Mouse (Mus musculus) heart, adult 8-10 months (tissue): ENCODE data around the gene Arxes2. TPM values are rescaled to one million over a fixed set of nuclear protein-coding genes. Genes with fewer than 3 reads are reported as not detected.
"Not testable (repeated sequence)": the region's sequence is repeated elsewhere in the genome, so short reads cannot be mapped to it uniquely, and the experiment has no call there.

Experiments
- DNase-seq: peaks from one replicate; pipeline ENCODE4 v3.0.0; 2022; ENCODE audit warnings: low spot score
- total RNA-seq, 4 experiments: library from RNA; stranded (reverse); gene quantifications; 2 replicates each; pipeline ENCODE4 v1.2.4; 2022

Arxes2 gene
- 1 to 10 TPM in 2 of 4 experiments, under 1 TPM in 2; 0.43 to 1.2 (median 0.91) TPM for total RNA-seq

DNA sequence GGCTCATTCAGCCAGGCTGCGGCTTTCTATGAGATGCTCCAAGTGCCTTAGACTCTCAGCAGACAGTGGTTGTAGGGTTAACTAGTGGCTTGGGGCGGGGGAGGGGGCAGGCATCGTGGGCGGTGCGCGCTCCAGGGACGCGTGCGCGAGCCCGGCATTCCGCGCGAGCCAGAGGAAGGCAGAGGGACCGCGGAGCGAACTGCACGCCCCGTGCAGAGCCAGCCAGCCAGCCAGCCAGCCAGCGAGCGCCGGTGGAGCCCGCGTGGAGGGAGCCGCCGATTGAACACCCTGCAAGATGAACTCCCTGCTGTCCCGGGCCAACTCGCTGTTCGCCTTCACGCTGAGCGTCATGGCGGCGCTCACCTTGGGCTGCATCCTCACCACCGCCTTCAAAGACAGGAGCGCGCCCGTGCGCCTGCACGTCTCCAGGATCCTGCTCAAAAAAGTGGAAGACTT, at the start of gene Arxes2:
TSS of gene Arxes2 (plus strand) at position 161 of the 456 bp plus-strand sequence.
- DNase-seq, result not testable (repeated sequence)

- no peak for DNase-seq
Measured at GRCm38 (mm10) chrX:135948699-135949437, 44.8 kb upstream of the Arxes2 start.

DNA sequence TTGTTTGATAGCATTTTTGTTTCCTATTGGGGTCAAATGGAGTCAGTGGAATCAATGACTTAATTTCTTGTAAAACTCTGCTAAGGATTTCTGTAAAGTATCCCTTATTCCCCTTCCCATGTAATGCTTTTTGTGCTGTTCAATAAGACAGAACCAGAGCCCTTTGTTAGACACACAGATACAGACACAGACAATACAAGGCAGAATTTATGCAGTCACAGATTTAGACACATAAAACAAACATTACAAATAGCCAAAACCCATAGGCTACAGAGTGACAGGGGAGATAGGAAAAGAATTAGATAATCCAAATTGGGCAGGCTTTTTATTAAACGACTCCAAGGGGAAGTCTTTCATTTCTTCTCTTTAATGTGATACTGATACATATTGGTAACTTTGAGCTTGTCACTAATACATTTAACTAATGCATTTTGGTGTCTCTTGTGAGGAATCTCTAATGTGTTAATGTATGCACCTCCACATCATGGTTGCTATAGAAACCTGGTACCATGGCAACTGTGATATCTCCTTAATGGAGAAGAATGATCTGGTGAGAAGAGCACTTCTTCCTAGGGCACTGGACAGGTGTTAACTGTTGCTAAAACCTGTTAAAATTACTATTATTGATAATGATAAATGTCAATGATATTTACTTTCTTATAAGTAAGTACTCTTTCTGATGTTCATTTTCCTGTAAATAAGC, 36.5 kb upstream of the Arxes2 start:
- DNase-seq, result no peak

DNA sequence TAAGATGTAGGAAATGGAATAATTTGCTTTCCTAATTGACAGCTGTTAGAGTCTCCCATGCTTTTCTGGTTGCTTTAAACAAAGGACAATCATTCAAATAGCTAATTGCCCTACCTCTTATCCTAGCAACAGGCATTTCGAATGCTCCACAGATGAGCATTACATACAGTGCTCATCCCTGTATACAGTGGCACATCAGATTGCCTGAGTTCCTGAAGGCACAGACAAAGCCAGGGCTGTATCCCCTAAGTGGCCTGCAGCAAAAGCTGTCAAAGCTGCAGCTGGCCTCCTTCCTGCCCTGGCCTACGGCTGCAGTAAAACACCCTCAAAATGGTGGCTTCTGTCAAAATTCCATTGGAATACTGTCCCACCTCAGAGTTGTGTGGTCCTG, 35.9 kb upstream of the Arxes2 start:
- DNase-seq, result no peak

- peak; percentile 0 for DNase-seq
Measured at GRCm38 (mm10) chrX:135958589-135959225, 34.9 kb upstream of the Arxes2 start.

DNA sequence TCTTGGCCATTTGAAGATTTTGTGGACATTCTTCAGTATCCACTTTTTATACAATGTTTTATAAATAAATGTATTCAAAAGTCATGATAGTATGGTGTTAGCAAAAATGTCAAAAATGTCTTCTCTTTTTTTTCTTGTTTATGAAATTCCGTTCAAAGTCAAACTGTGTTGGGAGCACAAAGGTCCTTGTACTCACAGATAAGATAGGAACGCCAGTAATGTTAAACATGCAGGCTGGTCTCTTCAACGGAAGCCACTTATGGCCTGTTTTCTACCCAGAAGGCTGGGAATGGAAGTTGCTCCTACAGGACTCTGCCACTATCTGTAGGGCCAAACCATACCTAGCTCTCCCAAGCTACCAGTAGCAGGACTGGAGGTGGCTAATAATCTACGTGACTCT, 34.1 kb upstream of the Arxes2 start:
- DNase-seq, result no peak

DNA sequence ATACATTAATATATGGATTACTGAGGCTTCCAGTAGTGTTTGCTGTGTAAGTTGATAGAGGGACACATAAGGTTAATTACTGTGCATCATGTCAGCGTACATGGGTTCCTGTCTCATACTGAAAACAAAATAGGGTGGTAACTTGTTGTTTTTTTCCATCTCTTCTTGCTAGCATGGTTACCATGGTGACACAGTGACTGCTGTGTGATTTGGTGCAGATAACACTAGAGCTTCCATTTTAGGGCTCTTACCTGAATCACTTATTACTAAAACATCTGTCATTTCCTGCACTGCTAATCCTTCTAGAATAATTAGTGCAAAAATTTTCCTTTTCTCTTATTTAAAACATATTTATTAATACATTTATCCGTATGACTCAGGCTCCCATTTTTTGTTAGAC, 31.3 kb upstream of the Arxes2 start:
- DNase-seq, result no peak

DNA sequence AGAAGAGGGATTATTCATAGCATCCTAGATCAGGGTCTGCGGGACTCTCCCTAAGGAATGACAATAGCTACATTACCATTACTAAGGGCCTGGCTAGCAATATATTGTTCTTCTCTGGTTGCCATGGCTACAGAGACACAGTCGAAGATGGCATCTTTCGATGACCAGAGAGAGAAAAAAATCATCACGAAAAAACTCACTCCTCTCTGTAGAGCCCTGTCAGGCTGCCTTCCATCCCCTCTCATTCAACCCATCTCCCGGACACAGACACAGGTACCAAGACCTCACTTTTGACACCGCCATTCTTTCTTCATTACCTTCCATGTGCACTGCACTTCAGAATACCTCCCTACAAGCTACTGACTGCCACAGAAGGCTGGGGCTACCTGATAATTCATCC, 30.5 kb upstream of the Arxes2 start:
- no peak for DNase-seq

GRCm38 (mm10) chrX:135963629-135964028, 30.0 kb upstream of the Arxes2 start:
- peak; percentile 12 for DNase-seq

DNA sequence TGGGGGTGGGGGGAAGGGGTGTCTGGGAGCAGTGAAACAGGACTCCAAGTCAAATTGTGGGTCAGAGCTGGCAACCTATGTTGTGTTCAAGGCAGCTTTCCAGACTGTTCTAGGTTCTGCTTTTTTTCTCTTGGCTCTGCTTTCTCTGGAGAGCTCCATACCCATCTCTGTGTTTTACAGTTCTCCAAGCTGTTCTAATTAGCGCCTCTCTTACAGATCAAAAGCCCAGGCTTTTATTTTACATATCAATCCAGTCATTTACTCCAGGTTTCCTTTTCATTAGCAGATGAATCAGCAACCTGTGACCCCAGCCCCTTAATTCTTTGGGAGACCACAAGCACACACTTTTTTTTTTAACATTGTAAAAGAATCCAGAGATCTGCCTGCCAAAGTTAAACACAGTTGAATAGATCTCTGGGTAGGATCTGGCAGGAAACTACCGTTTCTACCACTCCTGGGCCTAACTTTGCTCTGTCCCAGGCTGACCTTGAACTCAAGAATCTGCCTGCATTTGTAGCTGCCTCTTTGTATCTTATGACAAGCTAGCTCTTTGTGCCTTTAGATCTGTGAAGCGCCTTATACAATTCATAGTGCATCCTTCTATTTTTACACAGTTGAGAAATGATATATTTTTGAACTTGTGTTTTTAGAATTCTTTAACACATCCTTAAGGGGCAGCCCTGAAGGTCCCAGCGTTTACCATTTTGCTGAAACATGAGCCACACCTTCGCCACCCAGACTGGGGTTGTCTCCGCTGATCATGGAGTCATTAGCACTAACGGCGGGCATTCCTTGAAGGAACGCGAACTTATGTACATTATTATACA, 19.8 kb upstream of the Arxes2 start:
- DNase-seq, result no peak

DNA sequence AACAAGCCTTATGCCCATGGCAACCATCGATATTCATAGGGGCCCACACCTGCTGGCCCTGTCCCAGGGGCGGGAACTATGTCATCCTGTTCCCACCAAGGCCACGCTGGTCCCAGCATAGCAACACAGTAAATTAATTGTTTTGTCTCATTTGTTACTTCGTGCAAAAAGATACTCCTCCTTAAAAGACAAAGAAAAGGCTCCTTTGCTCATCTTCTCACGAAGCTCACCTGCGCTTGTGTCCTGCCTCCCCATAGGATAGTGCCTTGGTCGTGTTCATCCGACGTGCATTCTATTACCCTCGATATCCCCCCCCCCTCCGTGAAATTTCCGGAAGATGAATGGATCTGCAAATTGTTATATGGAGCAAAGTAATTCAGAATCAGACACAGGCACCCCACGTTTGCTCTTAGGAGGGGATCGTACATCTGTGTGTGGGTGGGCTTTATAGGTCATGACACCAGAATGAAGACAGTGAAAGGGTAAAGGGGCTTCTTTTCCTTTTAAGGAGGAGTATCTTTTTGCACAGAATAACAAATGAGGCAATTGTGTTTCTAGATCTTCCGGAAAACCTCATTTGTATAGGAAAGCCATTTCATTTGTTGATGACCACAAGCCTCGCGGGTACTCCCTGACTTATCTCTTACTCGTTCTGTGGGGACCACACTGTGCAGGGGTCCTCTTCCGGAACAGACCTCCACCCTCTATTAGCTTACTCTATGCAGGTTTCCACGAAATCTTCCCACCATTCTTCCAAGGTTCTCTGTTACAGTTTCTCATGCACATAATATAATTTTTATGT, 19.0 kb upstream of the Arxes2 start:
- DNase-seq, result no peak

GRCm38 (mm10) chrX:135975226-135975552, 18.4 kb upstream of the Arxes2 start:
- peak; percentile 42 for DNase-seq

GRCm38 (mm10) chrX:135984539-135985260, 8.9 kb upstream of the Arxes2 start:
- no peak for DNase-seq

GRCm38 (mm10) chrX:135986267-135986666, 7.4 kb upstream of the Arxes2 start:
- no peak for DNase-seq

DNA sequence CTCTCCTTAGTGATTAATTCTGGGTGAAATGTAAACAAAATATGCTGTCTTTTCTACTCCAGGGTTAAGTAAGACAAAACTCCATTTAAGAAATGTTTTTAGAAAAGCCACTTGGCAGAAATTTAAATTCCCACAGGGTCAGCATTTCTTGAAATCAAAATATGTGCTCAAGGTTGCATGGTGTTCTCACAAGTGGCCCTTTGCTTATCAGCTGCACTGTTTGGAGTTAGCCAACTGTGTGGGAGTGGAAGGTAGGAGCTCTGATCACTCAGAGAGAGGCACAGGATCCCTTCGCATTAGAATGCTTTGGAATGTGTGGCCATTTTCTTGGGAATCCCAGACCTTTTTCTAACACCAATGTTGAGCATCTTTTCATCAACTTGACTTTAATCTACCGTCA, 3.0 kb upstream of the Arxes2 start:
- no peak for DNase-seq

DNA sequence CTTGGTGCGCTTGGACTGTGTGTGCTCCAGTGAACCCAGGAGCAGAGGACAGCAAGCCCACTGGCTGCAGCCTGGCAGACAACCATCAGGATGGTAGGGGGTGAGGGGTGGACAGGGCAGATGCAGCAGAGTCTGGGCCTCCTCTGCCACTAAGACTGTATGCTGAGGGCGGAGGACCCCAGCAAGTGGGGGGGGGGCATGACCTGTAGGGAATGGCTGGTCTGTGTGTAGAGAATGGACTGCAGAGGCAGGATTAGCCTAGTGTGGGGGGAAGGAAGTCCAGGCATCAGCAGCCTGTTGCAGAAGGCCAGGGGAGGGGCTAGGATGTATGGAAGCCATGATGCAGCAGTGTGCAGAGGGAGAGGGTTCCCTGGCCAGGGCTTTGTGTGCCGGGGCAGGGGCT, 431 bp upstream of the Arxes2 start:
- not testable (repeated sequence) for DNase-seq

DNA sequence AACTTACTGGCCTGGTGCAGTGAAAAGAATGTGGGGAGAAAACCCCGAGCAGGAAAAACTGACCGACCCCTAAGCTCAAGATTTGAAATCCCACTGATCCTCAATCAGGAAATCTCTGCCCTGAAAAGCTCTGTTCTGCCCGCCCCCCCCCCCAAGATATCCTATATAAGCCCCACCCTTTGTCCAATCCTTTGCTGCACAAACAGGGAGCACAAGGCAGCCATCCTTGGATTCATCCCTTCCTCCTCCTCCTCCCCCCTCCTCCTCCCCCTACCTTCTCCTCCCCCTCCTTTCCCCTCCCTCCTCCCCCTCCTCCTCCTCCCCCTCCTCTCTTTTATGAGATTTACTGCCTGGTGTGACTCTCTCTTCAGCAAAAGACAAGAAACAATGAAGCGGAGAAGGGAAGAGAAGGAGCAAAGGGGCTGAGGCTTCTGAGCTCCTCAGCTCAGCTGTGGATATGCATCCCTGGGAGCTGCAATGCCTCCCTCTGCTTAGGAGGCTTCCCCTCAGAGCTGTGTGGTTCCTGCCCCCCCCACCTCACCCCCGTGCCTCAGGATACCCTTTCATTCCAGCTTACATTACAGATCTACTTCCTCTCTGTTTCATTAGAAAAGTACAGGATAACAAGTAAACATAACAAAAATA, 13.7 kb downstream of the Arxes2 start:
- no peak for DNase-seq

DNA sequence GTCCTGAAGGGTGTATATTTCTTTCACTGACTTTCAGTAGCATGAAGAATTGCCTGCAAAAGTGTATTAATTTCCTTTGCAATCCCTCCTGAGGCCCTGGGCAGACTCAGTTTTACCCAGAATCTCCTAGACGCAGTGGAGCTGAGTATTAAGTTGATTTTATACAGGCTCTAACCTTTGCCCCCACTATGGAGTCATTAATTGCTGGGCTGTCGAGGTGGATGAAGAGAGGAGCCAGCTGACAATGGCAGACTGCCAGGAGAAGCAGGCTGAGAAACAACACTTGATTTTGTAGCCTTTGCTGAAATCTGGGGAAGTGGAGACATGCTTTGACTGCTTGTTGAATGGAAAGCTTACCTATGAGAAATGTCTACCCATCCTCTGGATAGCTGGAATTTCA, 20.8 kb downstream of the Arxes2 start:
- no peak for DNase-seq

- DNase-seq, result no peak
Measured at GRCm38 (mm10) chrX:136030331-136030730, 36.7 kb downstream of the Arxes2 start.
